Mouse (Mus musculus): ENCODE results near the gene Zfp212. TPM values are rescaled to one million over a fixed set of nuclear protein-coding genes. Genes with fewer than 3 reads are reported as not detected.

The Zfp212 gene
- polyA plus RNA-seq, 1 experiment, result 5.7 TPM

DNA sequence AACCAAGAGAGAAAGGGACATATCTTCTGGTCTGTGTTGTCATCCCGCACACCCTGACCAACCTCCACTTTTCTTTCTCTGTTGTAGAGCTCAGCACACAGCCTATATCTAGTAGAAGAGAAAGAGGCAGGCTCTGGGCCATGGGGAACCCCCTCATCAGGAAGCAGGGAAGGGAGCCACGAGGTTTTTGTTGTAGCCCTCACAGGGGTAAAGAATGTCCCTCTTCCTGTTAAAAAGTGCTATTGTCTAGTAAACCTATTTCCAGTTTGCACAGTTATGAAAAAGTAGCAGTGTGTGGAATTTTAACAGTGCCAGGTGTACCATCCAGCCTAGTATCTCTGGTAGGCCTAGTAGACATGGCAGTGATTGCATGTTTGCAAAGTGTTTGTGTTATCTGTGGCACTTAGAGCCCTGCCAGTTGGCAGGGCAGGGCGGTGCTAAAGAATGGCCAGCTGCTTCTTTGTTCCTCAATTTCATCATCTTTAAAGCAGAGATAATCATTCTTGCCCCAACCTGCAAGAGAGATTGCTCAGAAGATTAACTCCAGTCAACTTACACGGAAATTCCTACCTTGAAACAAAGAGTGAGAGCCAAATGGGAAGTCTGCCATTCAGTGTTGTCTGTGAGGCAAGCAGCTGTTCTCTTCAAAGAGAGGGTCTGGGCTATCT lies 41.1 kb upstream of the Zfp212 start:
- H3K4me3 ChIP-seq (ENCODE audit: low read depth, low read length), result no peak overlapping the region
- WGBS, result 16% methylated on average over 4 of the region's 4 CpGs
- H3K27me3 ChIP-seq (ENCODE audit: control insufficient read depth, insufficient read depth, low read length), result no peaks in the 10 kb centered on the region
- H3K27ac ChIP-seq (ENCODE audit: insufficient read depth, low read depth, low read length), result no peak overlapping the region
- H3K36me3 ChIP-seq (ENCODE audit: control insufficient read depth, insufficient read depth, low read length), result peaks cover 22% of the 10 kb centered on the region
- peaks cover 5% of the 10 kb centered on the region; the same call in 1 of the 2 replicates for H3K4me1 ChIP-seq (ENCODE audit: control insufficient read depth, insufficient read depth, insufficient read length, low read length)
- TF ChIP-seq POLR2A (IDR thresholded peaks at IDR 0.05; ENCODE audit: low read depth, low read length) (no peak), CTCF (IDR thresholded peaks at IDR 0.05; ENCODE audit: extremely low read depth, insufficient read length, insufficient replicate concordance, low read depth, low read length) (no peak)

DNA sequence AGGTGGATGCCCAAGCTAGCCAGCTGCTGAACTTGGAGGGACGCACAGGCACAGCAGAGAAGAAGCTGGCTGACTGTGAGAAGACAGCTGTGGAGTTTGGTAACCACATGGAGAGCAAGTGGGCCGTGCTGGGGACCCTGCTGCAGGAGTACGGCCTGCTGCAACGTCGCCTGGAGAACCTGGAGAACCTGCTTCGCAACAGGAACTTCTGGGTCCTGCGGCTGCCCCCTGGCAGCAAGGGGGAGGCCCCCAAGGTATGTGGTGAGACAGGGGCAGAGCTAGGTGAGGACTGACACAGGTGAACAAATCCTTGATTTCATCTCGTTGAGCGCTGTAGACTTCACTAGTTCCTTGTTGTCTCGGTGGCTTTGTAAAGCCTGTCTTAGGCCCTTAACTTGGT lies 40.1 kb upstream of the Zfp212 start:
- Histone ChIP-seq H3K4me3 (ENCODE audit: low read depth, low read length) (no peak overlapping the region), H3K36me3 (ENCODE audit: control insufficient read depth, insufficient read depth, low read length) (peaks cover 22% of the 10 kb centered on the region), H3K27ac (ENCODE audit: insufficient read depth, low read depth, low read length) (no peak overlapping the region), H3K4me1 (ENCODE audit: control insufficient read depth, insufficient read depth, insufficient read length, low read length) (peaks cover 5% of the 10 kb centered on the region; the same call in 1 of the 2 replicates), H3K27me3 (ENCODE audit: control insufficient read depth, insufficient read depth, low read length) (no peaks in the 10 kb centered on the region)
- no peak for TF ChIP-seq POLR2A (IDR thresholded peaks at IDR 0.05; ENCODE audit: low read depth, low read length)
- no peak for TF ChIP-seq CTCF (IDR thresholded peaks at IDR 0.05; ENCODE audit: extremely low read depth, insufficient read length, insufficient replicate concordance, low read depth, low read length)
- WGBS, result 90% methylated on average over 10 of the region's 10 CpGs

DNA sequence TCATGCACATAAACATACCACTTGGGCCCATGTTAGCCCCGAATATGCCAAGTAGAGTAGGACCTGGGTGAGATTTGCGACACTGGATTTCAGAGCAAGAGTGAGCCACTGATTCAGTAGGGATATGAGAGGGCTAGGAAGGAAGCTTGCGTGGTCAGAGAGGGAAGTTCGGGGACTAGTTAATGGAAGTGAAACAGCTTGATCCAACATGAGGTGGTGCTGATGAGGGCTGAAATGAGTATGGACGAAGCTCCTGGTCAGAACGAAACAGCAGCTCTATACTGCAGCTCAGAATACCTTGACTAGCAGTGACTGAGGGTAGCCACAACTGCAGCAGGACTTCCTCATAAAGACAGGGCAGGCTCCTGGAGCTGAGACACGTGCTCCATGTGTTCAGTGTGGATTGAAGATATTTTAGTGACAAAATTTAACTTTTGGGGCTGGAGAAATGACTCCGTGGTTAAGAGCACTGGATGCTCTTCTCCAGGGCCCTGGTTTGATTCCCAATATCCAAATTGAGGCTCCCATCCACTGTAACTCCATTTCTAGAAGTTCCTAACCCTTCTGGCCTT lies 31.4 kb upstream of the Zfp212 start:
- WGBS, result 81% methylated on average over 8 of the region's 8 CpGs
- H3K4me3 ChIP-seq (ENCODE audit: low read depth, low read length), result no peak overlapping the region
- peaks cover 51% of the 10 kb centered on the region for H3K36me3 ChIP-seq (ENCODE audit: control insufficient read depth, insufficient read depth, low read length)
- H3K27me3 ChIP-seq (ENCODE audit: control insufficient read depth, insufficient read depth, low read length), result no peaks in the 10 kb centered on the region
- TF ChIP-seq CTCF (IDR thresholded peaks at IDR 0.05; ENCODE audit: extremely low read depth, insufficient read length, insufficient replicate concordance, low read depth, low read length) (no peak), POLR2A (IDR thresholded peaks at IDR 0.05; ENCODE audit: low read depth, low read length) (no peak)
- H3K27ac ChIP-seq (ENCODE audit: insufficient read depth, low read depth, low read length), result no peak overlapping the region
- H3K4me1 ChIP-seq (ENCODE audit: control insufficient read depth, insufficient read depth, insufficient read length, low read length), result no peaks in the 10 kb centered on the region

DNA sequence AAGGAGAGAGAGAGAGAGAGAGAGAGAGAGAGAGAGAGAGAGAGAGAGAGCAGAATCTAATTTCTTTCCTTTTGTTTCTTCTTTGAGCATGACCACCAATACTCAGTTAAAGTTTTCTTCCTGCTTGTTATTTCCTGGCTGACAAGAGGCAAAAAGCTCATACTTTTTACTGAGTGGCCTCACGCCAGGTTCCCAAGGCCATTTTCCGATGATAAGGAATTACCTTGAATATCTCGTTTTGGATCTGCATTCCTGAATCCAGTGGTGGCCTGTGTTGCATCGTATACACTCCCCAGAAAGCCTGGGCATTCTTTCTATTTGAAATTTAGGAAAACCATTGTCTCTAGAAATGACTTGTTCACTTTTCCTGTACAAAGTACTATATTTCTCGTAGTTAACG lies 20.9 kb upstream of the Zfp212 start:
- peaks cover 44% of the 10 kb centered on the region for H3K36me3 ChIP-seq (ENCODE audit: control insufficient read depth, insufficient read depth, low read length)
- TF ChIP-seq POLR2A (IDR thresholded peaks at IDR 0.05; ENCODE audit: low read depth, low read length) (no peak), CTCF (IDR thresholded peaks at IDR 0.05; ENCODE audit: extremely low read depth, insufficient read length, insufficient replicate concordance, low read depth, low read length) (no peak)
- 69% methylated on average over 6 of the region's 6 CpGs for WGBS
- no peaks in the 10 kb centered on the region for H3K4me1 ChIP-seq (ENCODE audit: control insufficient read depth, insufficient read depth, insufficient read length, low read length)
- no peak overlapping the region for H3K4me3 ChIP-seq (ENCODE audit: low read depth, low read length)
- H3K27ac ChIP-seq (ENCODE audit: insufficient read depth, low read depth, low read length), result no peak overlapping the region
- no peaks in the 10 kb centered on the region for H3K27me3 ChIP-seq (ENCODE audit: control insufficient read depth, insufficient read depth, low read length)

DNA sequence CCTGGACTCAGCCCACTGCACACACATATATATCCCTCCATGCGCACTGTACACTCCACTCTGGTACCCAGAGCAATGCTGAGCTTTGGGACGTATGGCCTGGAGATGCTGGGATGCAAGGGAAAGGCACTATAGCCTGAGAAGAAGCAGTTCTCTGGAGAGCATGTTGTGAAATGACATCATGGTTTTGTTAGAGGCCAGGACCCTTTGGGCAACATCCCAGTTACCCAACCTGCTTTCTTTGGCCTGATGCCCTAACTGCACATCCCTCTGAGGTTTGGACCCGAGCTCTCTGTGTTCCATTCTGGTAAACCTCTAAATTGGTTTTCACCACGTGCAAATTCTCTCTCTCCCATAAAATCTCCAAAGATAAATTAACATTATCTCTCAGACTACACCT lies 16.7 kb upstream of the Zfp212 start:
- 75% methylated on average over 4 of the region's 4 CpGs for WGBS
- H3K36me3 ChIP-seq (ENCODE audit: control insufficient read depth, insufficient read depth, low read length), result peaks cover 53% of the 10 kb centered on the region
- no peaks in the 10 kb centered on the region for H3K4me1 ChIP-seq (ENCODE audit: control insufficient read depth, insufficient read depth, insufficient read length, low read length)
- H3K27ac ChIP-seq (ENCODE audit: insufficient read depth, low read depth, low read length), result no peak overlapping the region
- TF ChIP-seq POLR2A (IDR thresholded peaks at IDR 0.05; ENCODE audit: low read depth, low read length), result no peak
- TF ChIP-seq CTCF (IDR thresholded peaks at IDR 0.05; ENCODE audit: extremely low read depth, insufficient read length, insufficient replicate concordance, low read depth, low read length), result no peak
- H3K4me3 ChIP-seq (ENCODE audit: low read depth, low read length), result no peak overlapping the region
- no peaks in the 10 kb centered on the region for H3K27me3 ChIP-seq (ENCODE audit: control insufficient read depth, insufficient read depth, low read length)

DNA sequence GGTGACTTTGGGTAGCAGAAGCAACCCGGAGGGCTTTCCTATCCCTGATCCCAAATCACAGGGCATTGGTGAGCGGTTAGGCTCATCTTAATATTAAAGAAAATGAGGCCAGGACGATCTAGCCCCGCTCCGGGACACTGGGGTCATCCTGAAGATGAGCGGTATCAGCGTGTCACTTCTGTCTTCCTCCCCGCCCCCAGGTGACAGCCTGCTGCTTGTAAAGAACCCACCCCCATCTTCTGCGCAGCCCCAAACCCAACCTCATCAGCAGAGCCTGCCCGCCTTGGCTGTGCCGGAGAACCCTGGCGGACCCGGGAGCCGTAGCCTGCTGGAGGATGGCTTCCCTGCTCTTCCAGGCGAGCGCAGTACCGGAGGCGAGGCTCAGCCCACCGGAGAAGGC lies 15.9 kb upstream of the Zfp212 start:
- no peaks in the 10 kb centered on the region for H3K4me1 ChIP-seq (ENCODE audit: control insufficient read depth, insufficient read depth, insufficient read length, low read length)
- 92% methylated on average over 19 of the region's 19 CpGs for WGBS
- H3K27me3 ChIP-seq (ENCODE audit: control insufficient read depth, insufficient read depth, low read length), result no peaks in the 10 kb centered on the region
- H3K4me3 ChIP-seq (ENCODE audit: low read depth, low read length), result no peak overlapping the region
- peaks cover 49% of the 10 kb centered on the region for H3K36me3 ChIP-seq (ENCODE audit: control insufficient read depth, insufficient read depth, low read length)
- no peak overlapping the region for H3K27ac ChIP-seq (ENCODE audit: insufficient read depth, low read depth, low read length)
- TF ChIP-seq CTCF (IDR thresholded peaks at IDR 0.05; ENCODE audit: extremely low read depth, insufficient read length, insufficient replicate concordance, low read depth, low read length), result no peak
- no peak for TF ChIP-seq POLR2A (IDR thresholded peaks at IDR 0.05; ENCODE audit: low read depth, low read length)

DNA sequence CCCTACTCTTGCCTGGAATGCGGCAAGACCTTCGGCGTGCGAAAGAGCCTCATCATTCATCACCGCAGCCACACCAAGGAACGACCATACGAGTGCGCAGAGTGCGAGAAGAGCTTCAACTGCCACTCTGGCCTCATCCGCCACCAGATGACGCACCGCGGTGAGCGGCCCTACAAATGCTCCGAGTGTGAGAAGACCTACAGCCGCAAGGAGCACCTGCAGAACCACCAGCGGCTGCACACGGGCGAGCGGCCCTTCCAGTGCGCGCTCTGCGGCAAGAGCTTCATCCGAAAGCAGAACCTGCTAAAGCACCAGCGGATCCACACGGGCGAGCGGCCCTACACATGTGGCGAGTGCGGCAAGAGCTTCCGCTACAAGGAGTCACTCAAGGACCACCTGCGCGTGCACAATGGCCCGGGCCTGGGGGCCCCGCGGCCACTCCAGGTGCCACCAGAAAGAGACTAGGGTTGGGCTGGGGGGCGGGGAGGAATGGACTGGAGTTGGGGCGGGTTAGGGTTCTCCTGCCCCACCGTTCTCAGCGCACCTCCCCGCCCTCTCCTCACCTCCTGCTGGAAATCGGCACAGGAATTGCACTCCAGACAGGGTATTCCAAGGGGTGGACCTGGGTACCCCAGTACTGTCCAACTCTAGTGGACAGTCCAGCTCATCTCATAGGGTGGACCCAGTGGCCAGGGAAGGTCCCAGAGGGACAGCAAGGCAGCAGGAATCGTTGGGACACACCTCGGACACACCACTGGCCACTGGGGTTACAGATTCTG lies 15.2 kb upstream of the Zfp212 start:
- H3K36me3 ChIP-seq (ENCODE audit: control insufficient read depth, insufficient read depth, low read length), result peaks cover 47% of the 10 kb centered on the region
- no peak overlapping the region for H3K27ac ChIP-seq (ENCODE audit: insufficient read depth, low read depth, low read length)
- no peak for TF ChIP-seq CTCF (IDR thresholded peaks at IDR 0.05; ENCODE audit: extremely low read depth, insufficient read length, insufficient replicate concordance, low read depth, low read length)
- no peak for TF ChIP-seq POLR2A (IDR thresholded peaks at IDR 0.05; ENCODE audit: low read depth, low read length)
- no peaks in the 10 kb centered on the region for H3K4me1 ChIP-seq (ENCODE audit: control insufficient read depth, insufficient read depth, insufficient read length, low read length)
- H3K4me3 ChIP-seq (ENCODE audit: low read depth, low read length), result no peak overlapping the region
- 88% methylated on average over 44 of the region's 44 CpGs for WGBS
- H3K27me3 ChIP-seq (ENCODE audit: control insufficient read depth, insufficient read depth, low read length), result no peaks in the 10 kb centered on the region

Data from small intestine, adult 2 months (tissue).